ENCODE assay signal across 8 mouse cellular contexts in the genomic region with DNA sequence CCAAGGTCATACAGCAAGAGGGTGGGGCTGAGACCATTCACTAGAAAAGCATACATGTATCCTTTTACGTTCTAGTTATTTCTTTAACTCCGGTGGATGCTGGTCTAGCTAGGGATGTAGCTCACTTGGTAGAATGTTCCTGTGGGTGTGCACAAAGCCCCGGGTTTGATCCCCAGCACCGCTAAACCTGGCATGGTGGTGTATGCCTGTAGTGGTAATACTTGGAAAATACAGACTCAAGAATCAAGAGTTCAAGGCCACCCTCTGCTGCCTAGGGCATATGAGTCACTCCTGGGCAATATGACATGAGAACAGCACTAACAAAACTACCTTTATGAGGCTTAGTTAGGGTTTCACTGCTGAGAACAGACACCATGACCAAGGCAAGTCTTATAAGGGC. TPM values are rescaled to one million over a fixed set of nuclear protein-coding genes. Genes with fewer than 3 reads are reported as not detected.
A peak's percentile ranks its signal among the peaks of the same experiment; 100 is the strongest.
DNase-seq lines count a peak whose midpoint lies in the region; ATAC-seq and TF ChIP-seq lines count a peak whose summit lies in the region.

No protein-coding gene starts in this region.

- no peak overlapping the region for H3K4me2 ChIP-seq in kidney, embryonic 14.5 days (replicated peaks; ENCODE audit: low read depth, low read length)
- no peak overlapping the region for H3K4me2 ChIP-seq in embryonic facial prominence, embryonic 15.5 days (replicated peaks)
- H3K4me2 ChIP-seq in hindbrain, embryonic 12.5 days (replicated peaks), result no peak overlapping the region
- H3K4me2 ChIP-seq in midbrain, embryonic 16.5 days (ENCODE audit: low read length), result no peak overlapping the region

- H3K4me3 ChIP-seq in kidney, embryonic 14.5 days (ENCODE audit: low read length), result no peak overlapping the region
- no peak overlapping the region for H3K4me3 ChIP-seq in kidney, adult 2 months (ENCODE audit: insufficient read depth, low read depth, low read length)
- no peak overlapping the region for H3K4me3 ChIP-seq in embryonic facial prominence, embryonic 15.5 days (replicated peaks)
- no peak overlapping the region for H3K4me3 ChIP-seq in hindbrain, embryonic 12.5 days
- H3K4me3 ChIP-seq in midbrain, embryonic 16.5 days (ENCODE audit: low read depth, low read length), result no peak overlapping the region
- no peak overlapping the region for H3K4me3 ChIP-seq in cerebellum, adult 2 months (replicated peaks; ENCODE audit: insufficient read depth, low read depth, low read length)

- no peak for TF ChIP-seq CTCF in kidney, adult 2 months (conservative IDR thresholded peaks at IDR 0.05; ENCODE audit: insufficient read depth, insufficient read length, low read depth, low read length)
- no peak for TF ChIP-seq CTCF in cerebellum, adult 2 months (IDR thresholded peaks at IDR 0.05; ENCODE audit: borderline replicate concordance, insufficient read depth, low read depth, low read length)

- H3K9ac ChIP-seq in kidney, embryonic 14.5 days (ENCODE audit: low read depth, low read length), result no peak overlapping the region
- H3K9ac ChIP-seq in embryonic facial prominence, embryonic 15.5 days, result no peak overlapping the region
- H3K9ac ChIP-seq in hindbrain, embryonic 12.5 days, result no peak overlapping the region
- H3K9ac ChIP-seq in midbrain, embryonic 16.5 days (ENCODE audit: low read depth, low read length), result no peak overlapping the region

- WGBS in kidney, embryonic 14.5 days, result 85% methylated on average over 4 of the region's 4 CpGs
- WGBS in kidney, adult 2 months, result 88% methylated on average over 4 of the region's 4 CpGs
- 65% methylated on average over 4 of the region's 4 CpGs for WGBS in embryonic facial prominence, embryonic 15.5 days
- 84% methylated on average over 4 of the region's 4 CpGs for WGBS in hindbrain, embryonic 12.5 days
- 70% methylated on average over 4 of the region's 4 CpGs for WGBS in midbrain, embryonic 16.5 days
- 97% methylated on average over 4 of the region's 4 CpGs for WGBS in cerebellum, adult 2 months

- DNase-seq in kidney, adult 2 months, result no peak
- no peak for DNase-seq in cerebellum, adult 2 months
- DNase-seq in thymus, postnatal 25 days, result no peak

- H3K36me3 ChIP-seq in kidney, embryonic 14.5 days (ENCODE audit: control insufficient read depth, insufficient read depth, low read length), result no peaks in the 10 kb centered on the region
- no peaks in the 10 kb centered on the region for H3K36me3 ChIP-seq in kidney, adult 2 months (ENCODE audit: control insufficient read depth, insufficient read depth, low read length)
- no peaks in the 10 kb centered on the region for H3K36me3 ChIP-seq in embryonic facial prominence, embryonic 15.5 days
- no peaks in the 10 kb centered on the region for H3K36me3 ChIP-seq in hindbrain, embryonic 12.5 days
- no peaks in the 10 kb centered on the region for H3K36me3 ChIP-seq in midbrain, embryonic 16.5 days (ENCODE audit: control insufficient read depth, insufficient read depth, low read length)

- H3K9me3 ChIP-seq in kidney, embryonic 14.5 days (ENCODE audit: control insufficient read depth, low read length), result no peaks in the 10 kb centered on the region
- no peaks in the 10 kb centered on the region for H3K9me3 ChIP-seq in embryonic facial prominence, embryonic 15.5 days (replicated peaks)
- H3K9me3 ChIP-seq in hindbrain, embryonic 12.5 days (replicated peaks), result no peaks in the 10 kb centered on the region
- H3K9me3 ChIP-seq in midbrain, embryonic 16.5 days (replicated peaks; ENCODE audit: control insufficient read depth, low read length, poor library complexity, severe bottlenecking), result no peaks in the 10 kb centered on the region

- no peaks in the 10 kb centered on the region for H3K27me3 ChIP-seq in kidney, embryonic 14.5 days (ENCODE audit: control insufficient read depth, insufficient read depth, low read length)
- no peaks in the 10 kb centered on the region for H3K27me3 ChIP-seq in kidney, adult 2 months (replicated peaks; ENCODE audit: control insufficient read depth, insufficient read depth, low read length)
- H3K27me3 ChIP-seq in embryonic facial prominence, embryonic 15.5 days, result no peaks in the 10 kb centered on the region
- no peaks in the 10 kb centered on the region for H3K27me3 ChIP-seq in hindbrain, embryonic 12.5 days
- H3K27me3 ChIP-seq in midbrain, embryonic 16.5 days (ENCODE audit: control insufficient read depth, insufficient read depth, low read depth, low read length), result no peaks in the 10 kb centered on the region
- no peaks in the 10 kb centered on the region for H3K27me3 ChIP-seq in cerebellum, adult 2 months (ENCODE audit: control insufficient read depth, insufficient read depth, low read length)

- no peak for ATAC-seq in kidney, embryonic 14.5 days (ENCODE audit: low FRiP score, low TSS enrichment)
- ATAC-seq in embryonic facial prominence, embryonic 15.5 days (ENCODE audit: insufficient number of reproducible peaks, low FRiP score, low TSS enrichment, low read depth), result no peak
- ATAC-seq in hindbrain, embryonic 12.5 days (ENCODE audit: low FRiP score), result no peak
- ATAC-seq in midbrain, embryonic 16.5 days, result no peak
- ATAC-seq in monocyte, adult 5-6 weeks (replicated peaks; ENCODE audit: insufficient number of reproducible peaks, low FRiP score, low TSS enrichment, poor library complexity, severe bottlenecking), result no peak

- peaks cover 10% of the 10 kb centered on the region; the same call in 1 of the 2 replicates for H3K4me1 ChIP-seq in kidney, embryonic 14.5 days (ENCODE audit: control insufficient read depth, insufficient read depth, low read length)
- no peaks in the 10 kb centered on the region for H3K4me1 ChIP-seq in kidney, adult 2 months (ENCODE audit: control insufficient read depth, insufficient read depth, low read length)
- peaks cover 42% of the 10 kb centered on the region for H3K4me1 ChIP-seq in embryonic facial prominence, embryonic 15.5 days
- H3K4me1 ChIP-seq in hindbrain, embryonic 12.5 days, result peaks cover 59% of the 10 kb centered on the region
- H3K4me1 ChIP-seq in midbrain, embryonic 16.5 days (ENCODE audit: control insufficient read depth, insufficient read depth, low read length), result peaks cover 44% of the 10 kb centered on the region
- H3K4me1 ChIP-seq in cerebellum, adult 2 months (ENCODE audit: control insufficient read depth, insufficient read depth, low read length), result peaks cover 25% of the 10 kb centered on the region

- TF ChIP-seq POLR2A in kidney, adult 2 months (IDR thresholded peaks at IDR 0.05; ENCODE audit: low read depth, low read length), result no peak
- TF ChIP-seq POLR2A in cerebellum, adult 2 months (IDR thresholded peaks at IDR 0.05; ENCODE audit: borderline replicate concordance, insufficient read depth, low read length), result no peak

- peak overlapping the region; percentile 66; the same call in 1 of the 2 replicates for H3K27ac ChIP-seq in kidney, embryonic 14.5 days (ENCODE audit: low read depth, low read length)
- H3K27ac ChIP-seq in kidney, adult 2 months (ENCODE audit: insufficient read depth, low read depth, low read length), result no peak overlapping the region
- H3K27ac ChIP-seq in embryonic facial prominence, embryonic 15.5 days (replicated peaks), result peak overlapping the region; percentile 72
- peak overlapping the region; percentile 82 for H3K27ac ChIP-seq in hindbrain, embryonic 12.5 days
- peak overlapping the region; percentile 71 for H3K27ac ChIP-seq in midbrain, embryonic 16.5 days (ENCODE audit: low read length)
- no peak overlapping the region for H3K27ac ChIP-seq in cerebellum, adult 2 months (ENCODE audit: insufficient read depth, low read length)

RNA-seq across cellular contexts. Expression of gene Lrrc20, which starts 59.8 kb away (rescaled TPM):
- polyA plus RNA-seq in kidney, embryonic 14.5 days (2014; fragmentation: Nextera tagmentation; extraction: Ambion mirVana), result 6.3 and 9.0 TPM in 2 replicates
- polyA plus RNA-seq in kidney, adult 2 months (2012; rRNA removed), result 4.0 and 4.6 TPM in 2 replicates
- 10.0 and 10.5 TPM in 2 replicates for polyA plus RNA-seq in embryonic facial prominence, embryonic 15.5 days (2015; fragmentation: Nextera tagmentation; extraction: Ambion mirVana)
- polyA plus RNA-seq in hindbrain, embryonic 12.5 days (2016; fragmentation: Nextera tagmentation; extraction: Ambion mirVana), result 12.5 and 13.5 TPM in 2 replicates
- polyA plus RNA-seq in midbrain, embryonic 16.5 days (2015; fragmentation: Nextera tagmentation; extraction: Ambion mirVana), result 14.6 and 15.7 TPM in 2 replicates
- 20.8 and 20.9 TPM in 2 replicates for polyA plus RNA-seq in cerebellum, adult 2 months (2012; rRNA removed)
- total RNA-seq in monocyte, adult 5-6 weeks (2017), result 2.1 to 4.9 TPM (median 3.3 TPM) in 3 replicates

RNA-seq across cellular contexts. Expression of gene Npffr1, which starts 59.9 kb away (rescaled TPM):
- polyA plus RNA-seq in kidney, embryonic 14.5 days (2014; fragmentation: Nextera tagmentation; extraction: Ambion mirVana), result 0.27 TPM in 1 of 2 replicates, not detected in the other
- polyA plus RNA-seq in kidney, adult 2 months (2012; rRNA removed), result 0.05 and 0.08 TPM in 2 replicates
- 0.12 TPM in 1 of 2 replicates, not detected in the other for polyA plus RNA-seq in embryonic facial prominence, embryonic 15.5 days (2015; fragmentation: Nextera tagmentation; extraction: Ambion mirVana)
- polyA plus RNA-seq in hindbrain, embryonic 12.5 days (2016; fragmentation: Nextera tagmentation; extraction: Ambion mirVana), result 0.25 TPM in 2 replicates
- 2.3 and 2.8 TPM in 2 replicates for polyA plus RNA-seq in midbrain, embryonic 16.5 days (2015; fragmentation: Nextera tagmentation; extraction: Ambion mirVana)
- polyA plus RNA-seq in cerebellum, adult 2 months (2012; rRNA removed), result 0.25 and 0.28 TPM in 2 replicates
- not detected in 3 replicates for total RNA-seq in monocyte, adult 5-6 weeks (2017)

Comparison
In these comparisons a context has a peak if more than half of its experiments do, and no peak if none do; other contexts are left out.
1. H3K27ac ChIP-seq: peak in kidney, embryonic 14.5 days (single experiment), embryonic facial prominence, embryonic 15.5 days (single experiment), hindbrain, embryonic 12.5 days (single experiment) and midbrain, embryonic 16.5 days (single experiment); none in kidney, adult 2 months (single experiment) and cerebellum, adult 2 months (single experiment).